Mouse (Mus musculus) cerebellum, adult 18-20 months (tissue): ENCODE data around the gene Celf5.

Experiments used
- DNase-seq, 2 experiments: peaks; one replicate each; pipeline ENCODE4 v3.0.0; 2021

Celf5 gene

DNA sequence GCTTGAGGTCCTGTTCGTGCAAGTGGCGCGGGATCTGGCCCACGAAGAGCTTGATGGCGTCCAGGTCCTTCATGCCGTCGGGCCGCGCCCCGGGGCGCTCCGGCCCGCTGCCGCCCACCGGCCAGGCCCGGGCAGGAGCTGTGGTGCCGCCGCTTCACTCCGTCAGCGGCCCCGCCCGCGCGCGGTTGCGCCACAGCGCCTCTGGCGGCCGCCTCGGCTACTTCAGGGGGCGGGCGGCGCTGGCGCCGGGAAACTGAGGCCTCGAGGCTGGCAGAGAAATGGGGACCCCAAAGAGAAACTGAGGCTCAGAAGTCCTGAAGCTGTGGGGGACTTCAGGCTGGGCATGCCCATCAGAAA lies at the start of gene Celf5:
TSS of gene Celf5 (minus strand) at position 177 of the 357 bp plus-strand sequence.
- peak; percentile 54 to 89 for DNase-seq

DNA sequence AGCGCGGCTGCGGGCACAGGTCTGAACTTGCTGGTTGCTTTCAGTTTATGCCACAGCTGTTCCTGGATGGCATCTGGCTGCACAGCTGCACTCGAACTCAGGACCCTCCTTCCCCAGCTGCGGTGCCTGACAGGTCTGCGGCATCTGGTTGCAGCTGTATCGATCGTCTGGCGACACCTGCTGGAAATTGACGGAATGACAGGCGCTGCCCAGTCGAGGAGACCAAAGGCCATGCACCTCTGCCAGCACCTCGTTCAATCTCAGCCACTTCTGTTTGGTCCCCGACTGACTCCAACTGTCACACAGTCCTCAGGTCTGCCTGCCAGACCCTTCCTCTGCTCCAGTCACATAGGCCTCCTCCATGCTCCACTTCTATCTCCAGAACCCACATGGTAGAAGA lies 44.3 kb upstream of the Celf5 start:
- DNase-seq = peak; percentile 58 to 77

DNA sequence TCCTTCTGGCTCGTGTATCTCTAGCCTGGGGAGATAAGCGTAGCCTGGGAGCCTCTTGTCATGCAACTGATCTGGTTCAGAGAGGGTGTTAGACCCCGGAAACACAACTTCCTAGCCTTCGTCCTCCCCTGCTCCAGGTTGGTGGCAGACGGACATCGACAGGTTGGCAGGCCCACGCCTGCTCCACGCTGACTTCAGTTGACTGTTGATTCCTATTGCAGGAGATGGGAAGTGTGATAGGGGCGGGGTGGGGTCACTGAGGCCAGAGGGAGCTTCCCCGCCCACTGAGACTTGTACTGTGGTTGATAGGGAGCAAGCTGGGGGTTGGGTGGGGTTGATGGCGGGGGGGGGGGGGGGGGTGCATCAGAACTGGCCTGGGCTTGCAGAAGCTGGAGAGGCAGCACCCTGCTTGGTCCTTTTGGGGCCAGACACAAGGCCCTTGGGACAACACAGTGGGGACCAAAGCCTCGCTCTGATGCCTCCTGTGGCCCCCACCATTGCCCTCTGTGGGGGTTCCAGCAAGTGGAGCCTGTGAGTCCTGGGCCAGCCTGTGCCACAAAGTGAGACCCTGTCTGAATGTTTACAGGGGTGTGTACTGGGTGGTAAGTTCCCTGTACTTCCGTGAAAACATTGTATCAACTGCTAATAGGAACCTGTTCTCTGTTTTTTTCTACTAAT lies 42.6 kb upstream of the Celf5 start:
- no peak for DNase-seq

DNA sequence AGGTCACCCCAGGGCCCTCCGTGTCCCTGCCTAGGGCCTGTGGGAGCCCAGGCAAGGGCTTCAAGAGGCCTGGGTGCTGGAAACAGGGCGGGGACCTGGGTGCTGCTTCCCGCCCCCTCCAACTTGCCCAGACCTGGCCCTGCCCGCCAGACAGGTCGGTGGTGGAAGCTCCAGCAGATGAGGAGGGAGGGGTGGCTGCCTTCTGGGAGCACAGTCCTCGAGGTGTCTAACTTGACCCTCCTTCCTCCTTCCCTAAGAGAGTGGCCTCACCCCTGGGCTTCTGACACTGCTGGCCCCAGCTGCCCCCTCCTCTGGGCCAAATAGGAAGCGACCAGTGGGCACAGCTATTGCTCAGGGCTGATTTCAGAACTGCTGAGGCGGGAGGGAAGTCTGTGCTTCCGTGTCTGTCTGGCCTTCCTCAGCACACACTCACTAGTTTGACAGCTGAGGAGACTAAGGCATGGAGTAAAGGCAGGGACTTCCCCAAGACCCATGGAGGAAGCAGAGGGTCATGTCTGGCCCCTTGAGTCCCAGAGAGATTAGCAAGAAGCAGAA lies 41.6 kb upstream of the Celf5 start, which contains the start of gene Gna15:
TSS of gene Gna15 (minus strand) at position 175 of the 555 bp plus-strand sequence.
- no peak for DNase-seq

DNA sequence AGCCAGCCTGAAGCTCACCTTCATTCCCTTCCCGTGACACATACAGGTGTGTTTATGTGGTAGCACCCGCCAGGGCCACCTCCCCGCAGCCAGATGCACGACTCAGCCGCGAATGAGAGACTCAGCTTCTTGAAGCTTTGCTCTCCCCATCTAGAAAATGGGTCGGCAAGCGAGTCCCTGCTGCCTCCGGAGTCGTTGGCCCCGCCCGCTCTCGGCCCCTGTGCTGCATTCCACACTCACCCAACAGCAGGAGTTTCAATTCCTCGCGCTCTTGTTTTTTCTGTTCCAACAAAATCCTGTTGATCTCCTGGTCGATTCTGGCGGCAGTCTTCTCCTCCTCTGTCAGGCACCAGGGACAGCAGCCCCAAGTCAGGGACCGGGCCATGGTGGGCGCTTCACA lies 41.1 kb upstream of the Celf5 start:
- no peak for DNase-seq

DNA sequence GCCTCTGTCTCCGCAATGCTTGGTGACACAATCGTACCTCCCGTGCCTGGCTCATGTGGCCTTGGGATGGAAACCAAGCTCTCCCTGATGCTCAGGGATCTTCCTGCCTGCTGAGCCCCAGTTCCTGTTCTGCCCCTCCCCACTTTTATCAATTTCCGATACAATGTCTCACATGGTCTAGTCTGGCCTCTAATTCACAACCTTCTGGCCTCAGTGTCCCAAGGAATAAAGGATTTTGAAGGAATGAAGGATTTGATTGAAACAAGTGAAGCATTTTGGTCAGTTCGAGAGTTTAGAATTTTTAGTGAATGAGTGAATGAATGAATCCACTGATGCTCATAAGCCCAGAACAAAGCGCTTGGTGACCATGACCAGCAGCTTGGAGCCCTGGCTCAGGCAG lies 40.6 kb upstream of the Celf5 start:
- DNase-seq = no peak

DNA sequence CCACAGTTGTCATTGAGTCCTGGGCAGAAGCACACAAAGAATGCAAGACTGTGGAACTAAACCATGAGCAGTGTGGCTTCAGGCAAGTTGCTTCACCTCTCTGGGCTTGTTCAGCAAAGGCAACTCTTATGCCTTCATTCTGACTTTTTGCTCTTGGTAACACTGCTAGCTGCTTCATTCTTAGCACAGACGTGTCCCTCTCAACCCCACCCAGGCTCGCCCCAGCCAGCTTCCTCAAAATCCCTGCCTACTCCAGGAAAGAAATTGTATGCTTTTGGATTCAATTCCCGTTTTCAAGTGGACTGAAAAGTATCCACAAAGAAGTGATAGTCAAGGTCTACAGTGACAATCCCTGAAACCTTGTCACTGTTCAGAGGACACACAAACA lies 37.5 kb upstream of the Celf5 start:
- DNase-seq = no peak

DNA sequence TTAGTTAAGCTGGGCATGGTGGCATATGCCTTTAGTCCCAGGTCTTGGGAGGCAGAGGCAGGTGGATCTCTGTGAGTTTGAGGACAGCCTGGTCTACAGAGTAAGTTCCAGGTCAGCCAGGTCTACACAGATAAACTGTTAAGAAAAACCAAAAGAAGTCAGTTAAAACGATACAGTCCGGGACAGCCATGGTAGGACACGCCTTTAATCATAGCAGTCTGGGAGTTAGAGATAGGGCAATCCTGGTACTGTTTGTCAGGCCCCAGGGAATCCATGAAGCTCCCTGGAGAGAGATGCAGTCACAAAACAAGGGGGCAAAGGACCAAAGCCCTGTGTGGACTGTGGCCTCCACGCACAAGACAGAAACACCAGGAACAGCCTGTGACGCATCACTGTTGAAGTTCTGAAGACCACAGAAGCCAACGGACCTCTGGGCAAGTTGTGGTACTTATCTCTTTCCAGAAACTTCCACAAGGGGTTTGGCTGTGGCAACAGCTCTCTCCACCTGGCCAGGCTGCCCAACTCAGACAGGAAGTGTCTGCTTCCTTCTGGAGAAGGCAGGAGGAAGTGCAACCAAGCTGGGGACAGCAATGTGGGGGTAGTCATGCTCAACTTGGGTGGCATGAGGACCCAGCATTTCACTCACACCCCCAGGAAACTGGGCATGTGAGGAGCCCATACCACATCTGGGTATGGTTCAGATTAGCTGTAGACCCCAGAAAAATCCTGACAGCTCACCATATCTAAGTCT lies 36.9 kb upstream of the Celf5 start:
- no peak for DNase-seq

DNA sequence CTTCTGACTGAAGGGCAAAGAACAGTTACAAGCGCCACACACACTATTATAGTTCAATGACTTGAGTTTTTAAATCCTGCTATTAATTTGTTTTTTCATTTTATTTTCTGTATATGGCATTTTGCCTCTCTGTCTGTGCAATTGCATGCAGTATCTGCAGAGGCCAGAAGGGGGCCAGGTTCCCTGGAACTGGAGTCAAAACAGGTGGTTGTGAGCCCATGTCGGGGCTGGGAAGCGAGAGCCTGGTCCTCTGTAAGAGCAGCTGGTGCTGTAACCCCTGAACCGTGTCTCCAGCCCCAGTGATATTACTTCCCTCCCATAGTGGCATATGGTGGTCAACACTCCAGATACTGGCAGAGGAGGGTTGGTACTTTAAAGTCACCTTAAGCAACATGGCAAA lies 36.0 kb upstream of the Celf5 start:
- DNase-seq = peak; percentile 72 to 74

DNA sequence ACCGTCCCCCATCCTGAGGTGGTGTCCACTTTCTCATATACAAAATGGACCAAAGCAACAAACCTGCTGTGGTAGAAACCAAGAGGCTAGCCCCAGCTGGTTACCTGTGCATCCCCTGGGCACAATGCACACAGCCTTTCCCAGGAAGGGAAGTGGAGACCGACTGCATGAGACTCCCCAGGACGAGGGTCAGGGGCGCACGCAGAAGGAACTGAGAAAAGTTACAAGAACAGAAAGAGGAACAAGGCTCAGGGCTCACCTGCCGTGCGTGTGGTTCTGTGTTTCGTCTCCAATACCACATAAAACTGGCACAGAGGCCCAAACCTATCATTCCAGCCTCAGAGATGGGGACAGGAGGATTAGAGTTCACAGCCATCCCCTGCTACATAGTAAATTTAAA lies 34.7 kb upstream of the Celf5 start:
- DNase-seq = no peak

DNA sequence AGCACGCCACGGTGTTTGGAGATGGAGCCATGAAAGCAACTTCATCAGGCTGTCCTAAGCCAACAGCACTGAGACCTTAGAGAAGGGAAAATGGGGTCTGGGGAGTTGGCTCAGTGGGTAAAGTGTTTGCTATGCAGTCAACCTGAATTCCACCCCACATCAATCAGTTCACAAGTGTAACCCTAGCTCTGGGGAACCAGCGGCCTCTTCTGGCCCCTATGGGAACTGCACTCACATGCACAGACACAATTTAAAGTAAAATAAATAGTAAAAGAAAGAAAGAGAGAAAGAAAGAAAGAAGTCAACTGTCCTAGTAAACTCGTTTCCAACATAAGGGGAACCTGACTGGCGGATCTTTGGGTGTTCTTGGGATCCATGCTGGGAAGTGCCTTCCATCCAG lies 31.3 kb upstream of the Celf5 start:
- no peak for DNase-seq

DNA sequence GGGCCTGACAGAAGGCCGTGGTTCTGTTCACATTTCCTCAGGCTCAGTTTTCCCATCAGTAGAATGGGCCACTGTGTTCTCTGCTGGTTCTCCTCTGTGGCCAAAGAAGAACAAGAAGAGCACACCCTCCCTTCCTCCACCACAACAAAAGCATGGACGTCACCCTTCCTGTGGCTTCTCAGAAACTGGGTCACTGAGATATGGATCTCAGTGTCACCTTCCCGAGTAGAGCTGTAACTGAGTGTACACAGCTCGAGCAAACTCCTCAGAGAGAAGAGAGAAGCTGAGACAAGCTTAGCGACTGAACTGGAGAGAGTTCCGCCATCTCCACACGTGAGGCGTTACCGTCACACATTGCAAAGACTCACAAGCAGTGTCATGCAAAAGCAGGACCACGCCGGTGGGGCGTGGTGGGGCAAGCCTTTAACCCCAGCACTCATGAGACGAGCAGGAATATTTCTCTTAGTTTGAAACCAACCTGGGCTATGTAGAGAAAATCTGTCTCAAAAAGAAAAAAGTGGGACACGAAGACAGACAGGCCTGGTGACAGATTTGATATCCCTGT lies 27.8 kb upstream of the Celf5 start:
- no peak for DNase-seq

DNA sequence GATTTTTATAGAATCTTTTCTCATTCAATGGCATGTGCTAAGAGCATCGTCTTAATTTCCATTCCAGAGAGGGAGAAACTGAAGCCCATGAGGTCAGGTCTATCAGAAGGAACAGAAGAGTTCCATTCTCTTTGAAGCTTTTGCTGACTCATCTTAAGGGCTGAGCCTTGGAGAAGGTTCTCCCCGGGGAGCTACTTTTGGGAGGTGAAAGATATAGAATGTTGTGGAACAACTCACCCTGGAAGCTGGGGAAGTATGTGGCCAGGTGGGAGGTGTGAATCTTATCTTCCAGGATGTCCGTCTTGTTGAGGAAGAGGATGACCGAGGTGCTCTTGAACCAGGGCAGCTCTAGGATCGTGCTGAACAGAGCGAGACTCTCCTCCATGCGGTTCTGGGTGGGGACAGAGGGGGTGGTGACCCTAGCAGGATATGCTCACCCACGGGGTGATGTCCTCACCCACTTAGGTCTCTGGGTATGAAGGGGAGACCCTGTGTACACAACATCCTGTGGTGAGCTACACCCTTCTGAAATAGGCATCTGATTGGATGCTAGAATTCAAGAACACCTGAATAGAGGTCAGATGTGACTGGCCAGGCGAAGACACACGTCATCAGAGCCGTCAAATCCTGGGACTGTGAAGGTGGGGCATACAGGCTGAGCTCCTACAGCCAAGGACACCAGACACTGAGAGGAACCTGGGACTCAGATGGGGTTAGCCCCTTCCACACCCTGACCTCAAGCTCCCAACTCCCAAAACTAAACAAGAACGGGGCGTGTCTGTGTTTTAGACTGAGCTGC lies 25.4 kb upstream of the Celf5 start:
- no peak for DNase-seq

DNA sequence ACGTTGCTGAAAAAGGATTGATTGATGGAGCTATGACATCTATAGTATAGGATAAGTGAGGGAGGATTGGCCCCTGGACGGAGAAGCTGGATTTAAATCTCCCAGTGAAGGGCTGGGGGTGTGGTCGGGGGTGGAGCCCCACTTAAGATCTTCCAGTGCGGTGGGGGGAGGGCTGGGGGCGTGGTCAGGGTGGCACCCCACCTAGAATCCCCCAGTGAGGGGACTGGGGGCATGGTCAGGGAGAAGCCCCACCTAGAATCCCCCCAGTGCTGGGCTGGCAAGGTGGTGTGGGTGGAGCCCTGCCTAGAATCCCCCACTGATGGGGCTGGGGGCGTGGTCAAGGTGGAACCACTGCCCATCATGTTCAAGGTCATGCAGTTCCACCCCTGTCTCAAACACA lies 24.6 kb upstream of the Celf5 start:
- no peak for DNase-seq

DNA sequence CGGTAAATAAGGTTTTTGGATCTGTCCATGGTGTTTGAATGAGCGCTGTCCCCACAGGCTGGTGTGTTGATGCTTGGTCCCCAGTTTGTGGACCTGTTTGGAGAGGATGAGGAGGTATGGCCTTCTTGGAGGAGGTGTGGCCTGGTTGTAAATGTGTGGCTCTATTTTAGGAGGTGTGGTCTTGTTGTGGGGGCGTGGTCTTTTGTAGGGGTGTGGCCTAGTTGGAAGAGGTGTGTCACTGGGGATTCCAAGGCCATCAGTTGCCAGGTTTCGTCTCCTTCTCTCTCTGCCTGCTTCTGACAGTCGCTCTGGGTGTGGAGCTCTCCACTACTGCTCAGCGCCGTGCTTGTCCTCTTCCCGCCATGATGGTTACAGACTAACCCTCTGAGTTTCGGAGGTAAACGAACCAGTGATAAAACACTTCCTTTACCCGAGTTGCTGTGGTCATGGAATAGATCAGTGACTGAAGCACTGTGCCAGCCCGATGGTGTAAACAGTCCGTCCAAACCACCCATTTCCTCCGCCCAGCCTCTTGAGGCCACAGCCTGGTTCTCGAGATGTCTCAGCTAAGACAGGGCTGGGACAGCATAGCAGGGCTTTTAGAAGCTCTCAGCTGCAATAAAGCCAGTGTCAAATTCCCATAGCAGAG lies 22.6 kb upstream of the Celf5 start:
- DNase-seq = no peak

DNA sequence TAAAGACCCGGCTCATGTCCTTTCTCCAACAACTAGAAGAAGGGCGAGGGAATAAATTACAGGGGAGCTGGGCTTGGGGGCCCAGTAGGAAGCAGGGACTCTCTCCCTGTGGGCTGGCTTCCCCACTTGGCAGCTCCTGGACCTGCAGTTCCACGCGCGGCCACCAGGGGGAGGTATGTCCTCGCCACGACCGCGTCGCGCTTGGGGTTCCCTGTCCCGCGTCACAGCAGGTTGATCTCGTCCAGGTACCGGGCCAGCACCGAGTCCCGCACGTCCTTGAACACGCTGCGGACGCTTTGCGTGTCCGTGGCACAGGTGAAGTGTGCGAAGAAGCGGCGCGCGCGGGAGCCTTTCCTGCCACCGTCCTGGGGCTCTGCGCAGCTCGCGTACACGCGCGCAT lies 20.1 kb upstream of the Celf5 start:
- DNase-seq = peak; percentile 91 to 96

DNA sequence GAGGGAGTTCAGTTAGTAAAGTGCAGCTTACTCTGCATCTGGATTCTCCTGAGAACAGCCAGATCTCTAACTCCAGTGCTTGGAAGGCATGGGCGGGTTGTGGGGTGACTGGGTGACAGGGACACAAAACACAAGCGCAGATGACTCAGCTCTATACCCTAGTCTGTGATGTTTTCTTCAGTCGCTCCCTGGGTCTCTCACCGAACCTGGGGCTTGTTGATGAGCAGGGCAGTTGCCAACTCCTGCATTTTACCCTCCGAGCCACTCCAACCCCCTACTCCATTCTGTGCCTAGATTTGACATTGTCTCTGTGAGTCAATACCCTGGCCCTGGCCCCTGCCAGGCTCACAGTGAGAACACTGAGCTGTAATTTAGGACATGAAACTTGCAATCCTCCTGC lies 19.4 kb upstream of the Celf5 start:
- no peak for DNase-seq

DNA sequence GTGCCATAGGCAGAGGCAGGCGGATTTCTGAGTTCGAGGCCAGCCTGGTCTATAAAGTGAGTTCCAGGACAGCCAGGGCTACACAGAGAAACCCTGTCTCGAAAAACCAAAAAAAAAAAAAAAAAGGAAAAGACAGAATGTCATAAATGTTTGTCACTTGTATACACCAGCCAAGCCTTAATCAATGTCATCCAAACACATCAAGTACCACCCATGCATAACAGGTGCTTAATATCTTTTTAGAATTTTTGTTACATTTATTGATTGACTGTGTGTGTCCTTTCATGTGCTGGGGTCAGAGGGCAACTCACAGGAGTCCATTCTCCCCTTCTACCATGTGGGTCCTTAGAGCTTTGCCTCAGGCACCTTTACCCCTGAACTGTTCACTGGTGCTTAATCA lies 17.5 kb upstream of the Celf5 start, which contains the start of gene S1pr4:
TSS of gene S1pr4 (minus strand) at position 101 of the 400 bp plus-strand sequence.
- no peak for DNase-seq

DNA sequence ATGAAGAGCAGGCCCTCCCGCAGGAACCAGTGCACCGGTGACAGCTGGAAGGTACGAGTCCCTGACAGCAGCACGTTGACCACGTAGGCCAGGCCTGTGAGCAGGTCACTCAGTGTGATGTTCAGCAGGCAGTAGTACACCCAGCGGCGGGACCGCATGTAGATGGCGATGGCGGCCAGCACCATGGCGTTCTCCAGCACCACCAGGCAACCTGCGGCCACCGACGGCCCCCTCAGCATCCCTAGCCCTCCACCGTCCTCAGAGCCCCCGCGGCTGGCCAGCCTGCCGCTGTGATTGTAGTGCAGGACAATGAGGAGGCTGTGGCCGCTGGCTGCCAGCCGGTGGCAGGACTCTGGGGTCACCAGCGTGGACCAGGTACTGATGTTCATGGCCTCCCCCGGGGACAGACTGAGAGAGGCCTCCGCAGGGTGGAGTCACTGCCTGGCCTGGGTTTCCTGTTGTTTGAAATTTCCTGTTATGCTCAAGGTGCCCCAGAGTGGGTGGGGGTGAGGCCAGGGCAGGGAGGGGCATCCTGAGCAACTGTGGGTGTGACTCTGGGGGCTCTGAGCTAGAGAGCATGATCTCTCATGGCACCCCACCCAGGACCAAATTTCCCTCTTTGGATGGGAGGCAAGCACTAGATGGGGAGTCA lies 16.9 kb upstream of the Celf5 start:
- DNase-seq = no peak

DNA sequence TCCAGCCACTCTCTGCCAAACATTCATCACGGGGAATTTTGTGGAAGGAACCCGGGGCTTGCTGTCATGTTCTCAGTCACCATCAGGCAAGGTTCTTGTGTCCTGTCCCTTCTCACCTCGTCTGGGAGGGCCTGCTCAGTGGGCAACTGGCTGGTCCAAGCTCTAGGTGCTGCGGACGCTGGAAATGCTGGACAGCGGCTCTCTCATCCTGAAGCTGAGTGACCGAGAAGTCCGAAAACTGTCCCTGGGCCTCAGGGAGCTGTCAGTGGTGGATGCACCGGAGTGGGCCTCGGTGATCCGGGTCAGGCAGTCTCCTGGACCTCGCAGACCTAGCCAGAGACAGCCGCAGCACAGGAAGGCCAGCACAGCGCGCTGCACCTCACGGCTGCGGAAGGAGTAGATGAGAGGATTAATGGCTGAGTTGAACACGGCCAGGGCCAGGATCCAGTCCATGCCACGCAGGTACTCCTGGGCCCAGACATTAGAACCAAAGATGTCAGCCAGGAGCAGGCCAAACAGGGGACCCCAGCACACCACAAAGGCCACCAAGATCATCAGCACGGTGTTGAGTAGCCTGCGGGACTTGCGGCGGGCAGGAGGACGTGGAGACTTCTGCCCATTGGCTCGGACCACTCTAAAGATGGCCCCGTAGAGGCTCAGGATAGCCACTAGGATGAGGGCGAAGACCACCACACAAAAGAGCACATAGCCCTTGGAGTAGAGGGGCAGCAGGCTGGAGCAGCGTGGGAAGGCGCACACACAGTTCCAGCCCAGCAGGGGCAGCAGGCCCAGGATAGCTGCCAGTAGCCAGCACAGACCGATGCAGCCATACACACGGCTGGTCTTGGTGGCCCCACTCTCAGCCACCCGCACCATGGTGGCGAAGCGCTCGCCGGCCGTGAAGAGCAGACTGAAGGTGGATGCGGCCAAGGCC lies 16.1 kb upstream of the Celf5 start:
- DNase-seq = peak in 1 of 2 experiments; percentile 27
